Mouse (Mus musculus) frontal cortex, adult (tissue): ENCODE measurements around the gene Eddm3b.
A peak's percentile ranks its signal among the peaks of the same experiment; 100 is the strongest.

Source experiments
- ATAC-seq: cut with Nextera tagmentation; 2 replicates; pipeline ENCODE4 v1.9.2; 2017; ENCODE audit warnings: mild to moderate bottlenecking, moderate library complexity, mixed read lengths; ENCODE audit not compliant: low TSS enrichment

The Eddm3b gene

GRCm38 (mm10) chr14:51094096-51094875 lies 19.9 kb upstream of the Eddm3b start:
- ATAC-seq, result no peak

DNA sequence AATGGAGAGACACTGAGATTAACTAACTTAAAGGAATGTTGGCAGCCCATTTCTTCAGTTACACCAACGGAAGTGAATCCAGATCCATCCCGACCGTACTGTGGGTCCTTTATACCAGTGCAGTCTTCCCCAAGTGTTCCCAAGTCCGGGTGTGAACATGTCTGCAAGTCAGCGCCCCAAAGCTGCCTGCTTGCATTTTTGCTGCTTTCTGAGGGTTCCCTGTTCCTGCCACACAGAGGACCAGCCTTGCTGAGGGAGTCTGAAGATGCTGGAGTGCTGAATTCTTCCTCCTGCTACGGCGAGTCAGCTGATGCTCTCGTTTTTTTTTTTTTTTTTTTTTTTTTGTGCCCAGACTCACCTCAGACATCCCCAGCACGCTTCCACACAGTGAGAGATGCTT lies 19.3 kb upstream of the Eddm3b start:
- no peak for ATAC-seq

- ATAC-seq, result no peak
Observed at GRCm38 (mm10) chr14:51095736-51096524, 18.3 kb upstream of the Eddm3b start.

DNA sequence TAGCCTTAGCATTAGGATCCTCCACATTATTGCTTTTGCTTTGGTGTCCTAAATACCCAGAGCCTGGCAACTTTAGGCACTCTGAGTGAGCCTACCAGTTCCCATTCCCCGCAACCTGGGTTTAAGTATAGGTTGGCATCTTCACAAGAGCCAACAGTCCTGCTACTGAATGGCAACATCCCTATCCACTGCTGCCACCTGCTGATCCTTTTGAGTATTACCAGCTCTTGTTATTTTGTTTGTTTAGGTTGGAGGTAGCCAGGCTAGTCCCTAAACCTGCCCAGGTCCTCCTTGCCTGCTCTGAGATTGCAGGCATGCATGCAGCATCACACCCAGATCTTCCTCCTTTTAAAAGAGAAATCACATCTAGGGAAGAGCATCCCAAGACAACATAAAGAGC lies 15.9 kb upstream of the Eddm3b start:
- ATAC-seq, result peak; percentile 75

DNA sequence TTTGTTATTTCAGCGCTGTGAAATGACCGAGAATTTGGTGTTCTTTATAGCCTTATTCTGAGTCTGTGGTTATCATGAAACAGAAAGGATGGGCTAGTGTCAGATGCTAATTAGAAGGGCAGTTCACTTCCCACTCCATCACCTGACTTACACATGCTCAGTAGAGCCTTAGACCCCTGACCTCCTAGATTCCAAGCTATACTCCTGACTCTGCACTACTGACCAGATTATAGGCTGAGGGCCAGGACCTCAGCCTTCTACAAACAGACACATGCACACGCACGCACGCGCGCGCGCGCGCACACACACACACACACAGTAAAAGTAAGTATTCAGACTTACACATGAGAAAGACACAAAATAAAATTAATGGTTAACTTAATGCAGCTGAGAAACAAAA lies 15.3 kb upstream of the Eddm3b start:
- ATAC-seq, result no peak

DNA sequence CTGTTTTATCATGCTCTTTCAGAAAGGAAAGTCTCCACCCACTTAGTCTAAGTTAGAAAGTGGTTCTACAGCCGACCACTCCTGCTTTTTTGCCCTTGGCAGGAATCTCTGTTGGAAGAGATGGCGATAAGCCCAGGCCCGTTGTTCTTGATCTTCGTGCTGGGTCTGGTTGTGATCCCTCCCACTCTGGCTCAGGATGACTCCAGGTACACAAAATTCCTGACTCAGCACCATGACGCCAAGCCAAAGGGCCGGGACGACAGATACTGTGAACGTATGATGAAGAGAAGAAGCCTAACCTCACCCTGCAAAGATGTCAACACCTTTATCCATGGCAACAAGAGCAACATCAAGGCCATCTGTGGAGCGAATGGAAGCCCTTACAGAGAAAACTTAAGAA lies 12.9 kb upstream of the Eddm3b start:
- ATAC-seq, result no peak

DNA sequence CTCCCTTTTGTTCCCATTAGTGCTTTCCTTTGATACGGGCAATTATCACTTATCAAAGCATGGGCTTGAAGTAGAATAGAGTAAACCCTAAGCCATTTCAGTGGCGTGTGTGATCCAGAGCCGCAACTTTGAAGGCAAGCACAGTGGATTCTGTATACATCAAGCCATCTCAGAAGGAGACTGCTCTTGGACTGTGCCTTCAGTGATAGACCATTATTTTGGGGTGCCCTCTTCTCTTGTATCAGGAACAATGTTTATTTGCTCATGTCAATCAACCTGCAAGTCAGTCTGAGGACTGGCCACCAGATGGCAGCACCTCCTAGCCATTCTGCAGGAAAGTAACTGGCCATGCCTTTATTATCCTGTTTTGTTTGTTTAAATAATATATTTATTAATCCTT lies 11.0 kb upstream of the Eddm3b start:
- ATAC-seq, result peak; percentile 44; the same call in 1 of the 2 replicates

- no peak for ATAC-seq
Observed at GRCm38 (mm10) chr14:51104366-51104765, 9.9 kb upstream of the Eddm3b start.

- ATAC-seq, result no peak
Observed at GRCm38 (mm10) chr14:51106449-51106967, 7.7 kb upstream of the Eddm3b start.

GRCm38 (mm10) chr14:51111966-51112365 lies 2.3 kb upstream of the Eddm3b start:
- no peak for ATAC-seq

- ATAC-seq, result no peak
Observed at GRCm38 (mm10) chr14:51113476-51113875, 750 bp upstream of the Eddm3b start.

DNA sequence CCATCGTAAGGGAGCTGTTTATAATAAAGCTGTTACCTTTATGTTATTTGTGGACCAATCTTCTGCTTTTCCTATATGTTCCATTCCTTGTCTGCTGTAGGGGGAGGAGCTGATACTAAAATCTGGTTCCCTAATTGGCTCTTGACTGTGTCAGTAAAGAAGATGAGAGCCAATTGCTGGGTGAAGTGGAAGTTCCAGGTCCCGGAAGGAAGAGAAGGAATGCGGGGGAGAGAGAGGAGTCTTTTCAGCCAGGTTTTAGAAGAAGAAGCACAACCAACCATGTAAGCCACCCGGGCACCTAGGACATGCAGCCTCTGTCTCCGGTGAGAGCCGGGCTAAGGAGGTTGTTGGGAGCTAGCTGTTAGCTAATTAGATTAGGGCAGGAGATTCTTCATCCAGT lies 11.5 kb downstream of the Eddm3b start:
- ATAC-seq, result no peak

GRCm38 (mm10) chr14:51127648-51128258 lies 13.5 kb downstream of the Eddm3b start:
- no peak for ATAC-seq

- ATAC-seq, result no peak
Observed at GRCm38 (mm10) chr14:51128775-51129623, 14.8 kb downstream of the Eddm3b start.

DNA sequence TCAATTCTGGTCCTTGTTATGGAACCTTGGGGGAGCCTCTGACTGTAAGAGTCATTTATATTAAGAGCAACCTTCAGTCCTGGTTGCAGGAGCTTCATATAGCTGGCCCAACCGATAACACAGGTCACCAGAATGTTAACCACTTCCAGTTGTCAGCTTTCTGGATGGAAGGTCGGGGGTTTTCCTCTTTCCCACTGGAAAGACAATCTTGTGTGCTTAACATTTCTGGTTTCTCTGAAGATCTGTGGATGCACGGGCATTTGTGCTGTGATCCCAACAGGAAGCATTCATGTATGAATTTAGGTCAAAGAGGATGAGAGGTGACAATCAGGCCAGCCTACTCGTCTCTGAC lies 15.4 kb downstream of the Eddm3b start:
- ATAC-seq, result no peak

DNA sequence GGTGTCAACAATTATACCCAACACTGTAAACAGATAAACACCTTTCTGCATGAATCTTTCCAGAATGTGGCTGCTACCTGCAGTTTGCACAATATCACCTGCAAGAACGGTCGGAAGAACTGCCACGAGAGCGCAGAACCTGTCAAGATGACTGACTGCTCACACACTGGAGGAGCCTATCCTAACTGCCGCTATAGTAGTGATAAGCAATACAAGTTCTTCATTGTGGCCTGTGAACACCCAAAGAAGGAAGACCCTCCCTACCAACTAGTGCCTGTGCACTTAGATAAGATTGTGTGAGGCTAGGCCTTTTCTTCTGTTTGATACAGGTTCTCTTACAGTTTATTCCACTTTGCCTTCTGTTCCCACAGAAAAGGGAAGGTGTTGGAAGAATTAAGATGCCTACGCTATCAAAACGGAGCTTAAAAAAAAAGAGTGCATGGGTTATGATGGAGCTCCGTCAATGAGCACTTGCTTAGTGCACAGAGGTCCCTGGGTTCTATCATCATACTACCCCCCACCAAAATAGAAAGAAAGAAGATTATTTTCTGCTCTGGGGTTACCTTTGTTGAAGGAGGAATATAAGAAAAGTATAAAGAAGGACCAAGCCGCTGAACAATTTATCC lies 16.2 kb downstream of the Eddm3b start:
- no peak for ATAC-seq

- ATAC-seq, result no peak
Observed at GRCm38 (mm10) chr14:51131086-51131815, 17.0 kb downstream of the Eddm3b start.

GRCm38 (mm10) chr14:51132372-51132771 lies 18.1 kb downstream of the Eddm3b start:
- ATAC-seq, result no peak

GRCm38 (mm10) chr14:51140342-51140741 lies 26.1 kb downstream of the Eddm3b start:
- no peak for ATAC-seq

DNA sequence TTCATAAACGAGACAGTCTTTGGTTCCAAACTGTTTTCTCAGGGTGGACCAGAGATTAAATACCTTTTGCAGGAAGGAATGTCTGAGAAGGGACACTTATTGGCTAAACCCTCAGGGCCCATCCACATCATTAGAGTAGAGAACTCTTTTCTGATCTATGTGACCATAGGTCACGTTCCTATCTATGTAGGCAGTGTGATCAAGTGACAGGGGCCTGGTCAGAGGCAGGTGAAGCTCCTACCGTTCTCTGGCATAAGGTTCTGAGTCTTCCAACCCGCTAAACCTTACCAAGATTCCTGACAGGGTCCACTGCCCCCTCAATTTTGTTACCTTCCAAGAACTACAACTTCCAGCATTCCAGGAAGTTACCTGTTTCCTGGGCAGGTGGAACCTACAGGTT lies 27.9 kb downstream of the Eddm3b start:
- ATAC-seq, result no peak

GRCm38 (mm10) chr14:51142568-51142967 lies 28.3 kb downstream of the Eddm3b start:
- no peak for ATAC-seq
